Mouse (Mus musculus) colon, adult 2 months (tissue): Measurements from ENCODE around the gene Gm8660. TPM values are rescaled to one million over a fixed set of nuclear protein-coding genes. Genes with fewer than 3 reads are reported as not detected.

Experiments used
- polyA plus RNA-seq: library from polyadenylated mRNA; depleted of rRNA; stranded (reverse); fragments of >200 nt; gene quantifications from 2 replicates; pipeline ENCODE4 v1.2.3, GENCODE M21; 2012; rRNA removed

Gm8660 gene
- polyA plus RNA-seq = not detected in 2 replicates

GRCm38 (mm10) chr7:22370939-22371338, at the start of gene Gm8660:
Gene Gm8660 (minus strand): TSS chr7:22371039.

GRCm38 (mm10) chr7:22413283-22413682, 42.4 kb upstream of the Gm8660 start, which contains the start of gene Vmn1r148:
Gene Vmn1r148 (plus strand): TSS chr7:22413583.

GRCm38 (mm10) chr7:22329617-22330016, 41.2 kb downstream of the Gm8660 start, which contains the start of gene Gm4187:
Gene Gm4187 (minus strand): TSS chr7:22329717.

Other genes starting within 250 kb of the Gm8660 start
- not detected in 2 replicates for gene Gm10666, start 236.3 kb downstream of the Gm8660 start, polyA plus RNA-seq
- gene Vmn1r142, start 207.0 kb downstream of the Gm8660 start, polyA plus RNA-seq = not detected in 2 replicates
- not detected in 2 replicates for gene Vmn1r143, start 181.7 kb downstream of the Gm8660 start, polyA plus RNA-seq
- gene Gm8653, start 169.8 kb downstream of the Gm8660 start, polyA plus RNA-seq = not detected in 2 replicates
- gene Gm8453, start 141.6 kb downstream of the Gm8660 start, polyA plus RNA-seq = not detected in 2 replicates
- gene Gm4187, start 41.3 kb downstream of the Gm8660 start, polyA plus RNA-seq = not detected in 2 replicates
- not detected in 2 replicates for gene Vmn1r148, start 42.5 kb upstream of the Gm8660 start, polyA plus RNA-seq
- gene Vmn1r149, start 67.2 kb upstream of the Gm8660 start, polyA plus RNA-seq = not detected in 2 replicates
- not detected in 2 replicates for gene Gm10665, start 93.0 kb upstream of the Gm8660 start, polyA plus RNA-seq
- not detected in 2 replicates for gene Vmn1r151, start 128.6 kb upstream of the Gm8660 start, polyA plus RNA-seq
- gene Vmn1r152, start 151.9 kb upstream of the Gm8660 start, polyA plus RNA-seq = not detected in 2 replicates
- not detected in 2 replicates for gene Gm8677, start 163.8 kb upstream of the Gm8660 start, polyA plus RNA-seq
- not detected in 2 replicates for gene Gm4201, start 194.3 kb upstream of the Gm8660 start, polyA plus RNA-seq
- not detected in 2 replicates for gene Gm4565, start 217.1 kb upstream of the Gm8660 start, polyA plus RNA-seq